Mouse (Mus musculus) thymus, postnatal 25 days (tissue): ENCODE measurements at regions not wholly inside any gene's neighbourhood (a gene's known extent, or its start where the extent isn't known, plus 50 kb on each side); places are given as distances from the start of the nearest gene placed in this dataset.

Source experiments
- DNase-seq: peaks from one replicate; pipeline ENCODE4 v3.0.0; 2022

DNA sequence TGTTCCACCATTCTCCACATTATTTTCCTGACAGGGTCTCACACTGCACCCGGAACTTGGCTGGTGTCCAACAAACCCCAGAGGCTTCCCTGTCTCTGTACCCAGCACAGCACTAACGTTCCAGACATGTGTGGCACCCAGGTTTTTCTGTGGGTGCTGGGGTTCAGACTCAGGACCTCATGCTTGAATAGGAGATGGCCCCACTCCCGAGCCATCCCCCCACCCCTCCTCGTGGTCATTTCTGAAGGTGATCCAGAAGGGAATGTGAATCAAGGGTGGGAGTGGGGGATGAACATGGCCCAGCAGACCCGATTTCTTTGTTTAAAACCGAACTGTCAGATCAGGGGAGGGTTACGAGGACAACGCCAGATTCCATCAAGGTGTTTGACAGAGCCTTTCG lies 245.6 kb downstream of the Tbc1d1 start:
- no peak for DNase-seq

DNA sequence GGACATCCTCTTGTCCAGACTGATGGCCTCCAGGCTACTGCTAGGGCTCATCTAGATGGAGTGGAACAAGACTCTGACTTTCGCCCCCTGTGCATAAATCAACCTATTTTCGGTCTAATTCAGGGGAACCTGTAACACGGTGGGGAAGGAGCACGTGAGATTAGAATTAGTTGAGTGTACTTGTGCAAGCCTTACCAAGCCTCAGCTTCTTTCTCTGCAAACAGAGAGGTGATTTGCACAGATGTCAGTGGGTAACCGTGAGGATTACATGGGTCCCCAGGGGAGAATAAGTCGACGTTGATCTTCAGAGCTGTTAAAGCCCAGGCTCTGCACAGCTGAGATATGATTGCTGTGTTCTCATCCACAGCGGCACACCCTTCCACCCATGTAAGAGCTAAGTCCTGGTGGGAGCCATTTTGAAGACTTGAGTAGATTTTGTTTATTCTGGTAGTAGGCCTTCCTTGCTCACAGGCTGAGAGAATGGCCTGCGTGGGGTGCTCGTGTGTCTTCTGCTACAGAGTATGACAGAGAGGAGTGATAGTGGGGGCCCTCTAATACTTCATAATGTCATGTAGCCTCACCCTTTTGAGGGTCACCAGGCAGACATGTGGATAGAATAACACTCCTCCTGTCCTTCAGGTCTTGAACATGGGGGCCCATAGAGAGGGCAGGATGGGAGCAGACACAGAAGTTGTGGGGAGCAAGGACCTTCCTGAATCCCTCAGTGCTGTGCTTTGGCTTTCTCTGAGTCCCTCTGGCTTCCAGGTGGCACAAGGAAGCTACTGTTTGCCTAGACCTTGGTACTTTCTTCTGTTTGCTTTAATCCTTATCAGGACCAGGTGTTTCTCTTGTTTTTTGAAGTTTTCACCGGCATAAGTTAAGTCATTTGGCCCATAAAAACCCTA lies 247.2 kb downstream of the Tbc1d1 start:
- DNase-seq = no peak

DNA sequence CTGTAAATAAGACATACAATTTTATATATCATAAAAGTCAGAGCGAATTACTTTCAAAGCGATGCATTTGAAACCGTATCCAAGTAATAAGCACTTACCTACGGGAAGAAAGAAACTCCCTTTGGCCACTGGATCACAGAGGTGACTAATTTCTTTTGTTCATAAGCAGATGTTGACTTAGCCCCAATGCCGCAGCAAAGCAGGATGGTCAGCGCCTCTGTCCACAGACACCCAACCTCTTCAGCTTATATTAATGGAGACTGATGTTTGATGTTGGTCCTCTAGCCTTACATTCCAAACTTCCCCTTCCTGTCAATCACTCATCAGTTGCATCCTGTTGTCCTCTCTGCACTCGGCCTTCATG lies 247.9 kb downstream of the Tbc1d1 start:
- DNase-seq = no peak

DNA sequence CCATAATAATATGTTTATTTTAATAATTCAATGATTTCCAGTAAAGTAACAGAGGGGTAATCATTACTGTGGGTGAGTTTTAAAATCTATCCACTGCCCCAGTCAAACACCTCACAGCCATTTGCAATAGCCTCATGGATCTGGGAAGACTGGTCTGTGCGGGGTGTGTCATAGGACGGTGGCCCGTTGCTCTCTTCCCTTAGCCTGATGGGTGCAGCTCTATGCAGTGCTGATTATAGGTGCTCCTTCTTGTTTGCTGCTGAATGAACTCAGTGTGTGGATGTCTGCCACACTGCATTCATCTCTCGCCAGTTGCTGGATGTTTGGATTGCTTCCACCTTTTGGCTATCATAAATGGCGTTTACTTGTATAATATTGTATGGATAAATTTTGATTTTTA lies 248.4 kb downstream of the Tbc1d1 start:
- no peak for DNase-seq

DNA sequence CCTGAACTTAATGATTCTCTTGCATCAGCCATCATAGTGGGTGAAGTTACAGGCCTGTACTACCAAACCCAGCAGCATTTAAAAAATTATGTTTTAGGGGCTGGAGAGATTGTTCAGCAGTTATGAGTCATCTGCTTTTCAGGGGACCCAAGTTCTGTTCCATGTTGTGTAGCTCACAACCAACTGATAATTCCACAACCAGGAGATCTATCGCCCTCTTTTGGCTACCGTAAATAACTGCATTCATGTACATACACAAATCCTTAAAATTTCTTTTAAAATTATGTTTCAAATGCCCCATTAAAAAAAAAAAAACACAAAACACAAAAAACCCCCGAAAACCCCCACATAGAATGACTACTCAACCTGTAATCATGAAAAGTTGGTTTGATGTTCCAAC lies 252.8 kb downstream of the Tbc1d1 start:
- no peak for DNase-seq

DNA sequence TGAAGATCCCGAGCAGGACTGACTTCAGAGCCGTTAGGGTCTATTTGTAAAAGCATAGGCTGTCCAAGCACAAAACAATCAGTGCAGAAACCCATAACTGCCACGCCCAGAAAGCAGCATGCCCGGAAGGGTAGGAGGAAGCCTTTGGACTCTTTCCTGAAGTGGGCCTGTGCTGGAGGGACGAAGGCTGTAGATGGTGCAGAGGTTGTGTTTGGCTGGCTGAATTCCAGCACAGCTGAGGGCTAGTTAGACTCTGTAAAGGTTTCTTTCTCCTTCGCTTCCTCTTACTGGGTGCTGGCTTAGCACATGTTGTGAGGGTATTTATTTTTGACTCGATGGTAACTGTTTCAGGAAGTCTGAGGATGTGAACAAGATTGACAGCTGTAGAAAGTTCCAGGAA lies 254.5 kb downstream of the Tbc1d1 start:
- no peak for DNase-seq

DNA sequence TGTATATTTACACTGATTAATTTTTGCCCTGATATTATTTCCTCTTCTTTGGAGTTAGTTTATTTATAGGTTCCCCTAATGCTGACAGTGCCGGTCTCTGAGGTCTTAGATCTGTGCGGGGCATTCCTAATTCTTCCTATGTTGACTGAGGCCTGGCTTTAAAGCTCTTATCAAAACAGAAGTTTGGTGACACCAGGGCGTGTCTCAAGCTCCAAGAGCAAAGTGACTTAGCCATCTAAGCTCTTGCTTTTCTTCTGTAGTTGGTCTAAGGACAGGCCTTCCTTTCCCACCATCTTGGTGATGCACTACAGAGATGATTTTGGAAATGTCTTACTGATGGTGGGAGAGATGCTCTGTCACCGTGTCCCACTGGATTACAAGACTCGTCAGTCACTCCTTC lies 258.4 kb downstream of the Tbc1d1 start:
- DNase-seq = no peak

DNA sequence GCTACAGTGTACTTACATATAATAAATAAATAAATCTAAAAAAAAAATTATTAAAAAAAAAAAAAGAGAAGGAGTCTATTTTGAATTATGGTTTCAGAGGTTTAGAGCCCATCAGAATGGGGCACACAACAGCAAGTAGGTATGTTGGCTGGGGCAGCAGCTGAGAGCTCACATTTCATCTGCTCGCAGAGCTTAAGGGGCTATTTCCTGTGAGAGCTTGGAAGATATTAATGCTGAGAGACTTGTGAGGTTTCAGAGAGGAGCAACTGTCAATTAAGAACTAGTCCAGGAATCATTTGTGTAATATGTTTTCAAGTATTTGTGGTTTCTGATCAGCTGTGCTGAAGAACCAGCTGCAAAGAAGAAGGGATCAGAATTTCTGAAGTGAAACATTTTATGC lies 263.3 kb downstream of the Tbc1d1 start:
- no peak for DNase-seq

DNA sequence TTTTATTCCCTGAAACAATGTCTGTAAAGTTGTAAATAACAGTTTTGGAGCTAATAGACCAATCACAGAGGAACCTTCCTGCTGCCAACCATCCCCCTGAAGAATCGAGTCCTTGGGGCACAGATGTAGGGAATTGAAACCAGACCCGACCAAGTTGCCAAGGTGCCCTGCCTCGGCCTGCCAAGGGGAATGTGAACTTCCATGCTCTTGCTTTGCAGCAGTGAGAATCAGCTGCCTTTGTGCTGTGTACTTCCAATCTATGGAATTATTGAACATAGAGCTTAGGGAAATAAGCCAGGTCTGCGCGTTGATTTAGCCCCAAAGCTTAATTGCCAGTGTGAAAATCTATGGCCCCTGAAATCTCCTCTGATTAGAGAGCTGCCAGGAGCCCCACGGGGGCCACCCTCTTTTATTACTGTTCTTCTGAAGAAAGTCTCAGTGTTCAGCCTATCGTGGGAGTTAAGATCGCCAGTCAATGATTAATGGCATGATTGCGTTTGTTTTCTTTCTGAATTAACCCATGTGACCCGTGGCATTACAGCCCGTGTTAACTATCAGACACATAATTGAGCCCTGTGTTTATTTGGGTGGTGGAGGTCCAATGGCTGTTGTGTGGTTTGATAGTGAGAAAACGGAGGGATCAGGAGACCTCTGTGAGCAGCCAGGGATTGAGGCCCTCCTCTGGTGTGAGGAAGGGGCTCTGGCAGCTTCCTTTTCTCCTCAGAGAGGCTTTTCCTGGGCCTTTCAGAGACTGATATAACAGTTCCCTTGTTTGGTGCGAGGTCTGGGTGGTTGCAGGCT lies 266.9 kb downstream of the Tbc1d1 start:
- no peak for DNase-seq

DNA sequence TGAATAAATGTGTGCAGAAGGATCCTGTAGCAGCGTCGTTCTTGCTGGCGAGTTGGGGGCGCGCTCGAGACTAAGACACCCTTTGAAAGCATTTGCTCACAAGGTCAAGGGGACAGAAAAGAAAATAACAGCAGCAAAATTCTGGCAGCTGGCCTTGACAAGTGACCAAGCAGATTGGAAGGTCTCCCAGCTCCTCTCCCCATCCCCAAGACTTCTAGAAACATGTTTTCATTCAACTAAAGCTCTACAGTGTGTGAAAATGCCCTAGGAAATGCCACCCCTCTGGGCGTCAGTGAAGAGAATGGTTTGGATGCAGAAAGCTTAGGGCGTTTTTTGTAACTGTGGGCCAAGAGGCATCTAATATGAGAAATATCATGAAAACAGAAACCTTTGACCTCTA lies 272.7 kb downstream of the Tbc1d1 start:
- DNase-seq = no peak

DNA sequence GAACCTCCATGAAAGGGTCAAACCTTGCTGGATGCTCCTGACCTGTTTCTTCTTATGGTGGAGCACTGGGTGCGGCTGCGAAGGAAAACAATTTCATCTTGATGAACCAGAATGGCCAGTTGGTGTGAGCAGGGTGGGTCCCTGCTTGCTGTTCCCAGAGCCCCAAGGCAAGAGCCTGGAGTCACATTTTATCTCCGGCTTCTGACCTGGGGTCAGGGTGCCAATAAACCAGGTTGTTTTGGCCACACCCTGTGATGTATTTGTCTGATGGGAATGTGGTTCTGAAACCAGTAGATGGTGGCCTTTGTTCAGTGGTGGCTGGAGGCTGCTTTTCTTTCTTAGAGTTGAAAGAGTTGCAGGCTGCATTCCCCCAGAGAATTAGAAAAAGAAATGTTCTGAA lies 274.4 kb downstream of the Tbc1d1 start:
- no peak for DNase-seq

DNA sequence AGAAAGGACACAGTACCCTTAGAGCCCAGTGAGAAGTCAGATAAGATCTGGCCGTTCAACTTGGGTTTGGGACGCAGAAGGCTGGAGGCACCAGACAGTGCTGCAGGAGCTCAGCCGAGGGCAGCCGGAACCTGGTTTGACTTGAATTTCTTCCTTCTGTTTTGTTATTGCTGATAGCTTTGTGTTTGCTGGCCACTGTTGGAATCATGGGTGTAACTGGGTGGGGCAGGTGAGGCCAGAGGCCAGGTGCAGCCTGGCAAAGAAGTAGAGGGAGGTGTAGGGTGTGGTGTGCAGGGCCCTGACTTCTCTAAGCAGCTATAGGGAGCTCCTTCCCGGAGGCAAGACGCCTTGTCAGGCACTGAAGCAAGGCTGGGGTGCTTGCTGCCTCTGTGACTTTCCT lies 275.5 kb downstream of the Tbc1d1 start:
- DNase-seq = no peak

DNA sequence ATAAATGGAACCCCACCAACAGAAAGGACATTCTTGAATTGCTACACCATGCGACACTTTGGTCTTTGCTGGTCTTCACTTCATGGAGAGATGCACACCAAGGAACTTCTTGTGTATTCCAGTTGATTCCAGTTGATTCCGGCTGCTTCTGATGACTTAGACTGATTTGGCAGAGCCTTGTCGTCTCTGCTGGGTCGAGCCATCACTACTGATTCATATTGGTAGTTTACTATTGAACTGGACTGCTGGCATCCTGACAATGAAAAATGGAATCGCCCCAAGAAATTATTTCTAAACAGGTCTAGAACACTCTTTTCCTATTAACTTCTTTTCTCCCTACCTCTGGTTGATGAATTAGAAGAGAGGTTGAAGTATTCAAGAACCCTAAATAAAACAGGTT lies 277.7 kb downstream of the Tbc1d1 start:
- no peak for DNase-seq

DNA sequence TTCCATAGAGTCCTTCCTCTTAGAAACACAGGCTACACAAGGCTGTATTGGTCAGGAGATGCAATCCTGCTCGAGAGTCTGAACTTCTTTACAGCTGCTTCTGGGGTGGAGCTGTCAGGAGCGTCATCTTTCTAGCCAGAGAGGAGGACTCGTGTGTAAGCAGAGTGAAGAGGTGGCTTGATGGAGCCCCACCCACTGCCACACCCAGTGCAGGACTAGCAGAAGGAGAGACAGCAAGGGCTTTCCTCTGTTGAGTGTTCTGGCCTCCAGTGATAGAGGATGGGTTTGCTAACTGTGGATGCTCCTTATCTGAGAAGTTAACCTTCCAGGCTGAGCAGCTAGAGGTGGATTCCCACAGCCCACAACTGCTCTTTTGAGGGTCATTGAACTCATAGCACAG lies 279.4 kb downstream of the Tbc1d1 start:
- DNase-seq = no peak

DNA sequence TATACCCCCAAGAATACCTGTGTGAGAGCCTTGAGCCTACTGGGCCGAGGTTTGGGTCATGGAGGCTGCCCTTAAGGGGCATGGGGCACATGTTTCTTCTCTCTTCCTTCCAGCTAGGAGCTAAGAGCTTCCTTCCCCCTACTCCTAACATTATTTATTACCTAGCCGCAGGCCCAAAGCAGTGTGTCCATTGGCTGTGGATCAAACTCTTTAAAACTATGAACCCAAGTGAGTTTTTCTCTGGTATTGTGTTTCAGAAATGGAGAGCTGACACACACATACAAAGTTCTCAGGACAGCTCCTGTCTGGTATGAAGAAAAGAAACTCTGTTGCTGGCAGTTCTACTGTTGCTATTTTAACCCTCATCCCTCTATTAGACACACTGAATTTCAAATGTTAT lies 279.9 kb downstream of the Tbc1d1 start:
- no peak for DNase-seq

DNA sequence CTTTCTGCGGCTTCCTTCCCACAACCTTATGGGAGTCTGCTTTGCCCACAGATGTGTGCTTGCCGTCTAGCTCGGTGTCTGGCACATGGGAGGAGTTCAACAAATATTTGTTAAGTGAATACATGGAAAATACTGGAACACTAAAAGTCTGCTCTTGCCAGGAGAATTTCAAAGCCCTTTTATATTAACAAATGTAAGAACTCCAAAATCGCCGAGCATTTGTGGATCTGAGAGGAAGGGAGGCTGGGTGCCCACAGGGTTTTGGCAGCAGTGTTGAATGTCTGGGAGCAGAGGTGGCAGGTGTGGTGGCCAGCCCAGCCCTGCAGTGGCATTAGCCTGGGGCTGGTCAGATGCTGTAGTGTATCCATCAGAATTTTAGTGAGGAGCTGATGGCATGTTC lies 281.6 kb downstream of the Tbc1d1 start:
- no peak for DNase-seq

DNA sequence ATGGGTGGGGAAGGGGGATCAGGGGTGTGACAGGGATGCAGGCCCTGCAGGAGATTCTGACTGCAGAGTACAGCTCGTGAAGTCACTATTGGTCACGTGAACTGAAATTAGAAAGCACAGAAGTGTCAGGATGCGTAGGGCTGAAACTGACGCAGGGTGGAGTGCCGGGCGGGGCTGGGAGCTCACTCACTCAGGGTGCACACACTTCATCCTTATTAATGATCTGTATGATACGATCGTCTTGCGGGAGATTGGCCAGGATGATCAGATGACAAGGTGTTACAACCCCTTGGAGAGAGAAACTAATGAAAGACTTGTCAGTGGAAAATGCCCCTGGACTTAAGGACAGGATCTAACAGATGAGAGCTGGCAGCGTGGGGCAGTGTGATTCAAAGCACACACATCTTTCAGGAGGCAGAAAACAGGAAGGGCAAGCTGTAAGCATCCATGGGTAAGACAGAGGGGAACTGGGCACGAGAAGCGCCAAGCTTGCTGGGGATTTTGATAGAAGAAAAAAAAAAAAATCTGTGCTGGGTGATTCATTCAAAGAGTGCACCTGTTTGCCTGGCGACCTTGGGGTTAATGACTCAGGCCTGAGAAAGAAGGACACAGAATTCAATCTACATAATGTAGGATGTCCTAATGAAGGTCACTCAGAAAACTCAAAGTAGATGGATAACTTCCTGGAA lies 282.5 kb downstream of the Tbc1d1 start:
- DNase-seq = no peak

DNA sequence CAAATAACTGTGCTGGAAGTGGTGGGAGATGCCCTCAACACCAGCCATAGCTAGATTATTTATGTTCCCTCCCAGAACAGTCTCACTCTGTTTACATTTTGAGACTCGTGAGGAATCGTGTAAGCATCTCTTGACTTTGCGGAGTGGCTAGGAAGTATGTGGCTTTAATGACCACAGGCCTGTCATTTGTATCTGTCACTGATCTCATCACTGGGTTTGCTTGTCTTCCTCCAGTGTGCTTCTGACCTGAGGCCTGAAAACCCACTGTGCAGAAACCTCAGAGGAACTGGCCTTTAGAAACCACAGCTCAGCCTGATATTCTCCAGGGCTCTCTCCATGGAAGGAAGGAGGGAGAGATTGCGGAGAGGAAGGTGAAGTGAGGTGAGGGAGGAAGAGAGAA lies 291.7 kb downstream of the Tbc1d1 start:
- no peak for DNase-seq

DNA sequence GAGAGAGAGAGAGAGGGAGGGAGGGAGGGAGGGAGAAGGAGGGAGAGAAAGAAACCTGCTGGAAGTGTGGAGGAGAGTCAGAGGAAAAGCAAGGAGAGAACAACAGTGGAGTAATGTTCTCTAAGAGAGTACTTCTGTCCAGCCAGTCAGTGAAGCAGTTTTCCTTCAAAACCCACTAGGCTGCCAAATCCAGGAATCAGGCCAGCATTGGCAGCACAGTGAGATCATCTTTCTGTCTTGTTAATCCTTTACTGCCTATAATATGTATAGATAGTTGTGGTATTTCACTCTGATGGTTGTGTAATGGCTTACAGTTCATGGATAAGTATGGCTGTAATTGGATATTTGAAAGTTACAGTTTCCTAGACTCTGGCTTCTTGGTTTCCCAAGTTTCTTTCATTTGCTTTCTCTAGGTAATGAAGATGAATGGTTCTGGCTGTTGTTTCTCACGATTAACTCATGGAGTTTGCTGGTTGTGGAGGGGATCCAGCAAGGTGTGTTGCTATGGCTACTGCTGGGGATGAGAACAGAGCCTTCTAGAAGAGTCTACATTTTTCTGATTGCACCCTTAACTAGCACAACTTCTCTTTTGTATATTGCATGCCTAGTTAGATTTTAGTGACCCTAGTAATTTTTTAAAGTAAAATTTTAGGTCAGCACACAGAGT lies 296.7 kb downstream of the Tbc1d1 start:
- DNase-seq = no peak

DNA sequence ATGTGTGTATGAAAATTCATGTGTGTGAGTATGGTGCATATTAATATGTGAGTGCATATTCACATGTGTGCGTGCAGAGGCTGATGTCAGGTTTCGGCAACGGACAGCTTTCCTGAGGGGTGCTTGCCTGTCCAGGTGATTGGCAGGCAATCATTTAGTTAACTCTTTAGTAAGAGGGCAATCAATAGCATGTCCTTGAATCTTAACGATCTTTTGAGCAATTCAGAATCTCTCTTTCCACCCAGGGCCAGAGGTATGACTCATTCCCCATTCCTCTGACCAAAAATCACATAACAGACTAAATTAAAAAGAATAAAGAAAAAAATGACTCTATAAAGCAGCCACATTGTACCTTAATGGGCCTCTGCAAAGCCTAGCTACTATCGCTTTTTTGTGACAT lies 303.7 kb downstream of the Tbc1d1 start:
- no peak for DNase-seq

DNA sequence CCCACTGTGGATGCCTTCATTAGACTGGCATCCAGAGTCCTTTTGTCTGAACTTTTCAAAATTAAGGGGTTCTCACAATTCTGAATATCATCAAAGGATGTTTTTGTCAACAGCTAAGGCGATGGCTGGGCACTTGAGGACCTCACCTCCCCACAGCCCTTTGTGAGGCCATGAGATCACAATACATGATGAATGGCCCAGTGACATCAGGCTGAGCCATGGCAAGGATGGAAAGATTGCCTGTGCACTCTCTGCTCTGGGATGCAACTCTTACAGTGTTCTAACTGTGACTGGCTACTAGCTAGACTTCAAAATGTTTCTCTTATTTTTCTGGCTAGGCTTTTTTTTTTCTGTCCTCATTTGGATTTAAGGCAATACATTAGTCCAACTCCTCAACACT lies 304.8 kb downstream of the Tbc1d1 start:
- no peak for DNase-seq

DNA sequence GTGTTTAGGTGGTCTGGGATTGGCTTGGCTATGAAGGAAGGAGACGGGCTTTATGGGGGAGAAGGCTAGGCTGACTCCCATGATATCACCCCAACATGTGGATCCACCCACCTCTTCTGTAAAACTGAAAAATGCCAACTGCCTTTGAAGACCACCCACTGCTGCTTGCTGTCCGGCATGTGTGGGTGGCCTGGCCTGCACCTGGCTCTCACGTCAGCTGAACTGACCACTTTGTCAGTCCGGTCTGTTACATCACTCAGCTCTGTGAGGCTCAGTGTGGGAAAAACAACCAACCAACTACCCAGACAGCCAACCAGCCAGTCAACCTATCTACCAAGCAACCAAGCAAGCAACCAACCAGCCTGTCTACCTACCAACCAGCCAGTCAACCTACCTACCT lies 305.5 kb downstream of the Tbc1d1 start:
- DNase-seq = no peak

DNA sequence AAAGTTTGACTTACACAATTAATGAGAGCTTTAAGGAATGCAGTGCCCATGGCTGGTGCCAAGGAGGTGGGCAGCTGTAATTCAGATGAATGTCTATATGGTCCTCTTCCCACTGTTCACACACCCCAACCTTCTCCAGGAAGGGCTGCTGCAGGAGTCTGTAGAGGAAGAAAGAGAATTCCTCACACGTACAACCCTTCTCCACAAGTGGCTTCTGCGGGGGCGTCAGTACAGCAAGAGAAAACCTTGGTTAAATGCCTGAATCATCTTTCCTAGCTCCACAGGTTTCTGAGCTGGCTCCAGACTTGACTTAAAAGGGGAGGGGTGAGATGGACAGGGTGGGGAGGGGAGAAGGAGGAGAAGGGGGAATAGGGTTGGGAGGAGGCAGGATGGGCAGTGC lies 306.3 kb downstream of the Tbc1d1 start:
- DNase-seq = no peak
